Mouse (Mus musculus): Measurements from ENCODE around the gene Ndufv1. TPM values are rescaled to one million over a fixed set of nuclear protein-coding genes. Genes with fewer than 3 reads are reported as not detected.

The Ndufv1 gene
- polyA plus RNA-seq, 1 experiment = 77.9 TPM

GRCm38 (mm10) chr19:4005971-4006370 is 6.6 kb downstream of the Ndufv1 start:
- Histone ChIP-seq H3K9ac (ENCODE audit: low read depth, poor library complexity, severe bottlenecking) (no peak overlapping the region), H3K4me1 (ENCODE audit: control insufficient read depth, insufficient read depth, low read length) (peaks cover 3% of the 10 kb centered on the region), H3K27me3 (ENCODE audit: control insufficient read depth, insufficient read depth, low read length, poor library complexity, severe bottlenecking) (no peaks in the 10 kb centered on the region), H3K4me3 (ENCODE audit: low read depth, low read length) (no peak overlapping the region), H3K9me3 (replicated peaks; ENCODE audit: control insufficient read depth, insufficient read depth, low read length, poor library complexity, severe bottlenecking) (no peaks in the 10 kb centered on the region), H3K27ac (ENCODE audit: insufficient read depth, low read length) (no peak overlapping the region), H3K36me3 (ENCODE audit: control insufficient read depth, insufficient read depth, low read length, poor library complexity, severe bottlenecking) (peaks cover 8% of the 10 kb centered on the region; the same call in 1 of the 2 replicates)
- TF ChIP-seq EP300 (IDR thresholded peaks at IDR 0.05; ENCODE audit: insufficient read depth, low read depth, low read length) = no peak
- no peak for TF ChIP-seq CTCF (IDR thresholded peaks at IDR 0.05; ENCODE audit: low read depth, low read length)
- TF ChIP-seq POLR2A (IDR thresholded peaks at IDR 0.05; ENCODE audit: insufficient read depth, low read length) = no peak

GRCm38 (mm10) chr19:4005091-4005490 is 7.5 kb downstream of the Ndufv1 start:
- Histone ChIP-seq H3K9ac (ENCODE audit: low read depth, poor library complexity, severe bottlenecking) (no peak overlapping the region), H3K27ac (ENCODE audit: insufficient read depth, low read length) (no peak overlapping the region), H3K36me3 (ENCODE audit: control insufficient read depth, insufficient read depth, low read length, poor library complexity, severe bottlenecking) (peaks cover 8% of the 10 kb centered on the region; the same call in 1 of the 2 replicates), H3K27me3 (ENCODE audit: control insufficient read depth, insufficient read depth, low read length, poor library complexity, severe bottlenecking) (no peaks in the 10 kb centered on the region), H3K9me3 (replicated peaks; ENCODE audit: control insufficient read depth, insufficient read depth, low read length, poor library complexity, severe bottlenecking) (no peaks in the 10 kb centered on the region), H3K4me3 (ENCODE audit: low read depth, low read length) (no peak overlapping the region), H3K4me1 (ENCODE audit: control insufficient read depth, insufficient read depth, low read length) (peaks cover 3% of the 10 kb centered on the region)
- no peak for TF ChIP-seq EP300 (IDR thresholded peaks at IDR 0.05; ENCODE audit: insufficient read depth, low read depth, low read length)
- TF ChIP-seq CTCF (IDR thresholded peaks at IDR 0.05; ENCODE audit: low read depth, low read length) = no peak
- TF ChIP-seq POLR2A (IDR thresholded peaks at IDR 0.05; ENCODE audit: insufficient read depth, low read length) = no peak

- no peak overlapping the region for H3K9ac ChIP-seq (ENCODE audit: low read depth, poor library complexity, severe bottlenecking)
- H3K9me3 ChIP-seq (replicated peaks; ENCODE audit: control insufficient read depth, insufficient read depth, low read length, poor library complexity, severe bottlenecking) = no peaks in the 10 kb centered on the region
- no peak overlapping the region for H3K4me3 ChIP-seq (ENCODE audit: low read depth, low read length)
- TF ChIP-seq CTCF (IDR thresholded peaks at IDR 0.05; ENCODE audit: low read depth, low read length) (no peak), EP300 (IDR thresholded peaks at IDR 0.05; ENCODE audit: insufficient read depth, low read depth, low read length) (no peak), POLR2A (IDR thresholded peaks at IDR 0.05; ENCODE audit: insufficient read depth, low read length) (no peak)
- no peaks in the 10 kb centered on the region for H3K27me3 ChIP-seq (ENCODE audit: control insufficient read depth, insufficient read depth, low read length, poor library complexity, severe bottlenecking)
- no peak overlapping the region for H3K27ac ChIP-seq (ENCODE audit: insufficient read depth, low read length)
- 0 out of 2 replicates have a peak, but pooled peaks cover 5% of the 10 kb centered on the region for H3K36me3 ChIP-seq (ENCODE audit: control insufficient read depth, insufficient read depth, low read length, poor library complexity, severe bottlenecking)
- H3K4me1 ChIP-seq (ENCODE audit: control insufficient read depth, insufficient read depth, low read length) = peaks cover 3% of the 10 kb centered on the region
These were observed 8.3 kb downstream of the Ndufv1 start for GRCm38 (mm10) chr19:4004331-4004730.

- peaks cover 3% of the 10 kb centered on the region for H3K4me1 ChIP-seq (ENCODE audit: control insufficient read depth, insufficient read depth, low read length)
- H3K36me3 ChIP-seq (ENCODE audit: control insufficient read depth, insufficient read depth, low read length, poor library complexity, severe bottlenecking) = 0 out of 2 replicates have a peak, but pooled peaks cover 5% of the 10 kb centered on the region
- H3K4me3 ChIP-seq (ENCODE audit: low read depth, low read length) = peak overlapping the region; percentile 34
- TF ChIP-seq POLR2A (IDR thresholded peaks at IDR 0.05; ENCODE audit: insufficient read depth, low read length) (no peak), CTCF (IDR thresholded peaks at IDR 0.05; ENCODE audit: low read depth, low read length) (no peak), EP300 (IDR thresholded peaks at IDR 0.05; ENCODE audit: insufficient read depth, low read depth, low read length) (no peak)
- no peaks in the 10 kb centered on the region for H3K9me3 ChIP-seq (replicated peaks; ENCODE audit: control insufficient read depth, insufficient read depth, low read length, poor library complexity, severe bottlenecking)
- H3K27ac ChIP-seq (ENCODE audit: insufficient read depth, low read length) = no peak overlapping the region
- H3K27me3 ChIP-seq (ENCODE audit: control insufficient read depth, insufficient read depth, low read length, poor library complexity, severe bottlenecking) = no peaks in the 10 kb centered on the region
- H3K9ac ChIP-seq (ENCODE audit: low read depth, poor library complexity, severe bottlenecking) = peak overlapping the region; percentile 19; the same call in 1 of the 2 replicates
These were observed 9.0 kb downstream of the Ndufv1 start for GRCm38 (mm10) chr19:4003641-4004040.

GRCm38 (mm10) chr19:4003112-4003511 is 9.5 kb downstream of the Ndufv1 start, which contains the start of gene Doc2g:
TSS of gene Doc2g (plus strand) at chr19:4003313.
- H3K4me3 ChIP-seq (ENCODE audit: low read depth, low read length) = peak within 1 kb of the TSS; percentile 34
- H3K27ac ChIP-seq (ENCODE audit: insufficient read depth, low read length) = no peak within 1 kb of the TSS
- H3K9ac ChIP-seq (ENCODE audit: low read depth, poor library complexity, severe bottlenecking) = peak within 1 kb of the TSS; percentile 19; the same call in 1 of the 2 replicates

GRCm38 (mm10) chr19:4001752-4002151 is 10.9 kb downstream of the Ndufv1 start:
- Histone ChIP-seq H3K4me3 (ENCODE audit: low read depth, low read length) (no peak overlapping the region), H3K27me3 (ENCODE audit: control insufficient read depth, insufficient read depth, low read length, poor library complexity, severe bottlenecking) (no peaks in the 10 kb centered on the region), H3K27ac (ENCODE audit: insufficient read depth, low read length) (no peak overlapping the region), H3K9ac (ENCODE audit: low read depth, poor library complexity, severe bottlenecking) (peak overlapping the region; percentile 78), H3K36me3 (ENCODE audit: control insufficient read depth, insufficient read depth, low read length, poor library complexity, severe bottlenecking) (no peaks in the 10 kb centered on the region), H3K4me1 (ENCODE audit: control insufficient read depth, insufficient read depth, low read length) (peaks cover 3% of the 10 kb centered on the region), H3K9me3 (replicated peaks; ENCODE audit: control insufficient read depth, insufficient read depth, low read length, poor library complexity, severe bottlenecking) (no peaks in the 10 kb centered on the region)
- TF ChIP-seq POLR2A (IDR thresholded peaks at IDR 0.05; ENCODE audit: insufficient read depth, low read length) = no peak
- no peak for TF ChIP-seq CTCF (IDR thresholded peaks at IDR 0.05; ENCODE audit: low read depth, low read length)
- no peak for TF ChIP-seq EP300 (IDR thresholded peaks at IDR 0.05; ENCODE audit: insufficient read depth, low read depth, low read length)

More at GRCm38 (mm10) chr19:4003112-4003511, 9.5 kb downstream of the Ndufv1 start, which contains the start of gene Doc2g:
- H3K9me3 ChIP-seq (replicated peaks; ENCODE audit: control insufficient read depth, insufficient read depth, low read length, poor library complexity, severe bottlenecking) = no peaks in the 10 kb centered on the region
- no peaks in the 10 kb centered on the region for H3K27me3 ChIP-seq (ENCODE audit: control insufficient read depth, insufficient read depth, low read length, poor library complexity, severe bottlenecking)
- 0 out of 2 replicates have a peak, but pooled peaks cover 2% of the 10 kb centered on the region for H3K36me3 ChIP-seq (ENCODE audit: control insufficient read depth, insufficient read depth, low read length, poor library complexity, severe bottlenecking)
- TF ChIP-seq EP300 (IDR thresholded peaks at IDR 0.05; ENCODE audit: insufficient read depth, low read depth, low read length) (no peak), POLR2A (IDR thresholded peaks at IDR 0.05; ENCODE audit: insufficient read depth, low read length) (no peak), CTCF (IDR thresholded peaks at IDR 0.05; ENCODE audit: low read depth, low read length) (no peak)
- peaks cover 3% of the 10 kb centered on the region for H3K4me1 ChIP-seq (ENCODE audit: control insufficient read depth, insufficient read depth, low read length)

Measured in ES-Bruce4 (cell line).